Mouse (Mus musculus) forebrain, embryonic 11.5 days (tissue): ENCODE results near the gene Gclm. TPM values are rescaled to one million over a fixed set of nuclear protein-coding genes. Genes with fewer than 3 reads are reported as not detected.
"Not testable (repeated sequence)": the region's sequence is repeated elsewhere in the genome, so short reads cannot be mapped to it uniquely, and the experiment has no call there.

Experiments used
- ATAC-seq: fragments of 200-750 bp; cut with Nextera tagmentation; replicated peaks from 2 replicates; pipeline ENCODE4 v1.8.0; 2017; ENCODE audit warnings: moderate TSS enrichment; ENCODE audit not compliant: low FRiP score
- DNase-seq: peaks from one replicate; pipeline ENCODE4 v3.0.0-alpha.2; 2017; ENCODE audit warnings: low spot score
- H3K27ac ChIP-seq: fragments of 300-500 bp; sonication (generic); 2 replicates; pipeline ENCODE4 v1.5.1; 2014; ENCODE audit warnings: low read depth, low read length
- H3K27me3 ChIP-seq: fragments of 300-500 bp; sonication (generic); 2 replicates; pipeline ENCODE4 v1.6.1; 2014; ENCODE audit warnings: mild to moderate bottlenecking, low read length, mixed read lengths; ENCODE audit not compliant: control insufficient read depth, insufficient read depth
- H3K36me3 ChIP-seq: fragments of 300-500 bp; sonication (generic); 2 replicates; pipeline ENCODE4 v1.6.1; 2014; ENCODE audit warnings: mild to moderate bottlenecking, low read length, moderate library complexity, mixed read lengths; ENCODE audit not compliant: control insufficient read depth, insufficient read depth
- H3K4me1 ChIP-seq: fragments of 300-500 bp; sonication (generic); replicated peaks from 2 replicates; pipeline ENCODE4 v1.6.1; 2014; ENCODE audit warnings: low read length, mixed read lengths; ENCODE audit not compliant: control insufficient read depth, insufficient read depth
- H3K4me2 ChIP-seq: fragments of 300-500 bp; sonication (generic); 2 replicates; pipeline ENCODE4 v1.6.1; 2014; ENCODE audit warnings: low read depth, mild to moderate bottlenecking, low read length, moderate library complexity, mixed read lengths; ENCODE audit not compliant: severe bottlenecking
- H3K4me3 ChIP-seq: fragments of 300-500 bp; sonication (generic); 2 replicates; pipeline ENCODE4 v1.5.1; 2014; ENCODE audit warnings: low read depth, low read length
- H3K9ac ChIP-seq: fragments of 300-500 bp; sonication (generic); 2 replicates; pipeline ENCODE4 v1.6.1; 2014; ENCODE audit warnings: low read length
- H3K9me3 ChIP-seq: fragments of 300-500 bp; sonication (generic); 2 replicates; pipeline ENCODE4 v1.6.1; 2016; ENCODE audit warnings: low read length, mixed read lengths; ENCODE audit not compliant: control insufficient read depth
- WGBS: fragments of 180-500 bp; shearing (Covaris S2); extraction: QIAGEN DNeasy Blood & Tissue Kit; methylation state at CpG from one replicate; pipeline ENCODE4 v1.1.7; 2014; 5-methylcytosine and 5-hydroxymethylcytosine counted together
- polyA plus RNA-seq: library from polyadenylated mRNA; unstranded; fragments of >200 nt; fragmentation: Nextera tagmentation; extraction: Ambion mirVana; gene quantifications from 2 replicates; pipeline ENCODE4 v1.2.1, GENCODE M21; 2014

Gene Gclm
- polyA plus RNA-seq, 1 experiment from 2014 or later, result 64.6 TPM

DNA sequence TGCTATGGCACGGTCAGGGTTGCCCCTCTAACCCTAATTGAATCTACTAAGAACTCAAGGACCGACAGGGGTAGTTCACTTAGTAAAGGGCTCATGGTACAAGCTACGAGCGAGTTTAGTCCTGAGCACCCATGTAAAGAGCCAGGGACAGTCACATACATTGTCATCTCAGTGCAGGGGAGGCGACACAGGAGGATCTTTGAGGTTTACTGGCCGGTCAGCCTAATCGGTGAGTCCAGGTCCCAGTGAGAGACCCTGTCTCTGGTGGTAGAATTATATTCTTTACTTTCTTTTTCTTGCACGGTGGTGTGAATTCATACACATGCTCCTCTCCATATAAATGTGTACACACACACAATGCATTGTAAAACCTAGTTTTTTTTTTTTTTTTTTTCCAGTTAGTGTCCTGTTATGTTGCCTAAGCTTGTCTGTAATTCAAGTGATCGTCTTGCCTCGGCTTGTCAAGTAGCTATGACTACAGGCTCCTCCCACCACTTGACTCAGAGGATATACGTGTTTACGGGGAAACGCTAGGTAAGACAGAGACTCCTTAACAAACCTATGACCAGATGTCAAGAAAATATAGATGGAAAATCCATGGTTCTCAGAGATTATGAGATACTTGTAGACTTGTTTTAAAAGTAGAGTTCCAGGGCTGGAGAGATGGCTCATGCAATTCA, 33.8 kb upstream of the Gclm start:
- Histone ChIP-seq H3K4me2 (no peak overlapping the region), H3K9ac (no peak overlapping the region), H3K27ac (no peak overlapping the region), H3K9me3 (no peaks in the 10 kb centered on the region), H3K4me3 (no peak overlapping the region), H3K27me3 (no peaks in the 10 kb centered on the region), H3K4me1 (no peaks in the 10 kb centered on the region), H3K36me3 (no peaks in the 10 kb centered on the region)
- no peak for ATAC-seq
- DNase-seq, result no peak
- WGBS, result 83% methylated on average over 13 of the region's 13 CpGs

DNA sequence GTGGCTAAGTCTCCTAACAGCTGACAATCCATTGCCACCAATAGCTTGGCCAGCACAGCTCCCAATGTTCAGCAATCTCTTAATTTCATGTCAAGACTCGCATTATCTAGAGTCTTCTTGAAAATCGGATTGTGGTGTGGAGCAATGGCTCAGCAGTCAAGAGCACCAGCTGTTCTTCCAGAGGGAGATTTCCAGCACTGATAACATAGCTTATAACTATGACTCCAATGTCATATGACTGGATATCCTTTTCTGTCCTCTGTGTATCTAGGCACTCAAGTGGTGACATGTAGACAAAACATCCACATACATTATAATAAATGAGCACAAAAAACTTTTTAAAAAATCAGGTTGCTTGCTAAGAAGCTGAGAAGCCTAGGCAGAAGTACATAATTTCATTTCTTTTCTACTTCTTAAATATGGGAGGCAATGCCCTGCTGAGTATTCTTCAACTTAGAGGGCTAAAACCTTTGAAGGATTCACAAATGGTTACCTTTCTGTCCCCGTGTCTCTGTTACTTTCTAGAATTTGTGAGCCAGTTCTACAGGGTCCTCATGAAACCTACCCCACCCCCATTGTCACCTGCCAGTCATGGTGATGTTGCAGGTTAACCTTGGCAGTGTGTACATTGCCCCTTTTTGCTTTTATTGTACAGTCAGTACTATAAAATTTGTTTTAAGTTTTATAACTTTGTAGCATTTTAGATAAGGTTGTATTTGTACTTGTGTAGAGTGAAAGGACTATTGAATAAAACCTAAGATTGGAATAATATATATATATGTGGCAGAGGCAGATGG, 23.9 kb upstream of the Gclm start:
- no peak overlapping the region for H3K4me2 ChIP-seq
- DNase-seq (no peak), ATAC-seq (no peak)
- no peaks in the 10 kb centered on the region for H3K36me3 ChIP-seq
- no peak overlapping the region for H3K27ac ChIP-seq
- WGBS, result 91% methylated on average over 3 of the region's 3 CpGs
- no peaks in the 10 kb centered on the region for H3K9me3 ChIP-seq
- no peaks in the 10 kb centered on the region for H3K4me1 ChIP-seq
- H3K4me3 ChIP-seq, result no peak overlapping the region
- no peak overlapping the region for H3K9ac ChIP-seq
- H3K27me3 ChIP-seq, result no peaks in the 10 kb centered on the region

DNA sequence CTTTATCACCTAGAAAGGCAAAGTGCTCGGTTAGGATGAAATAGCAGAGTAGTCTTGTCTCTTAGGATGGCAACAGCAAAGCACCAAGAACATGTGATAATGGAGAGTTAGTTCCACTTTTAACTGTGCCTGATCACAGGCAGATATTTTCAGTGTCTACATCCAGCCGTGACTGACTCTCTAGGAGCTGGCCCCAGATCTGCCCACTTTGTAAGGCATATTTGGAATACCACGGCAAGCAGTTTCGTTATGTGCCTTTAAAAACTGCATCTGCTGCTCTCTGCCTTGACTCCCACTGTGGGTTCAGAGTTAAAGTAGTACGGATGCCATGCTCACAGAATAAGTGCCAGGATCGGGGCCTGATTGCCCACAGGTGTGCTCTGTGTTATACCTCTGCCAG, 18.4 kb upstream of the Gclm start:
- H3K4me2 ChIP-seq, H3K4me1 ChIP-seq, H3K9me3 ChIP-seq, H3K9ac ChIP-seq, H3K36me3 ChIP-seq, H3K4me3 ChIP-seq, ATAC-seq, DNase-seq, H3K27ac ChIP-seq, H3K27me3 ChIP-seq: not testable (repeated sequence)
- 80% methylated on average over 6 of the region's 6 CpGs for WGBS

DNA sequence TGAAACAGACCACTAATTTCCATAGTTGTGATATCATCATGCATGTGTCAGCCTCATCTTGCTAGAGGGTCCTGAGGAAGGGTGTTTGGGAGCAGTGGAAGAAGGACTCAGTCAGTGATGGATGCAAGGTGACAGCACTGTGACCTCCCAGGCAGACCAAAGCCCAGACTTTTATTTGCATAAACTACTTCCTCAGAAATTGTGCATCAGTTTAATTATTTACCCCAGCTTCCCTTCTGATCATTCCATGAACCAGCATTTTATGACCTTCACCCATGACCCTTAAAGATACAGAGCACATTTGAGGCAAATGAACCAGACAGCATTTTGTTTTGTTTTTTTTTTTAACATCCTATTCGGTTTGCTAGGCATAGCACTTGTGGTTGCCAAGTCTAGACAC, 9.6 kb upstream of the Gclm start:
- H3K36me3 ChIP-seq, result no peaks in the 10 kb centered on the region
- WGBS, result 69% methylated on average over 1 of the region's 1 CpGs
- ATAC-seq, result no peak
- H3K4me3 ChIP-seq, result no peak overlapping the region
- no peak overlapping the region for H3K4me2 ChIP-seq
- H3K27me3 ChIP-seq, result no peaks in the 10 kb centered on the region
- no peak overlapping the region for H3K27ac ChIP-seq
- no peak overlapping the region for H3K9ac ChIP-seq
- no peak for DNase-seq
- H3K4me1 ChIP-seq, result no peaks in the 10 kb centered on the region
- H3K9me3 ChIP-seq, result no peaks in the 10 kb centered on the region

DNA sequence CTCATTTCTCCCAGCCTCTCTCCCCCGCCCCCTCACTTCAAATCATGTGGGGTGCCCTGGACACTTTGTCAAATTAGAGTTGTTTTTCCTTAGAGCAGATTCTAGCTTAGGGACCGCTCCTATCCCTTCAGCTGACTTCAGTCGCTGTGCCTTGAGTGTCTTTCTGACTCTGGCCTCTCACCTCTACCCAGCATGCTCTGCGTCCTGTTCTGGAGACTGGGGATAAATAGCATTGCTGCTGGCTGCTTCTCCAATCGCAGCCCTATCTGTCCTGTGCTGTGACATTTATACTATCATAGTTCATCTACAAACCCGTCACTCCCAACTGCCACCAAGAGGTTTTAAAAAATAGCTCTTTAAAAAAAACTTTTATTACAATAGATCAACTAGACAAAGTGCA, 2.5 kb upstream of the Gclm start:
- no peaks in the 10 kb centered on the region for H3K27me3 ChIP-seq
- no peak overlapping the region for H3K4me3 ChIP-seq
- no peak overlapping the region for H3K4me2 ChIP-seq
- H3K4me1 ChIP-seq, result no peaks in the 10 kb centered on the region; the same call in 1 of the 2 replicates
- no peaks in the 10 kb centered on the region for H3K36me3 ChIP-seq
- ATAC-seq, result no peak
- H3K9me3 ChIP-seq, result no peaks in the 10 kb centered on the region
- H3K9ac ChIP-seq, result no peak overlapping the region
- DNase-seq, result no peak
- no peak overlapping the region; the same call in 1 of the 2 replicates for H3K27ac ChIP-seq
- 55% methylated on average over 6 of the region's 6 CpGs for WGBS

DNA sequence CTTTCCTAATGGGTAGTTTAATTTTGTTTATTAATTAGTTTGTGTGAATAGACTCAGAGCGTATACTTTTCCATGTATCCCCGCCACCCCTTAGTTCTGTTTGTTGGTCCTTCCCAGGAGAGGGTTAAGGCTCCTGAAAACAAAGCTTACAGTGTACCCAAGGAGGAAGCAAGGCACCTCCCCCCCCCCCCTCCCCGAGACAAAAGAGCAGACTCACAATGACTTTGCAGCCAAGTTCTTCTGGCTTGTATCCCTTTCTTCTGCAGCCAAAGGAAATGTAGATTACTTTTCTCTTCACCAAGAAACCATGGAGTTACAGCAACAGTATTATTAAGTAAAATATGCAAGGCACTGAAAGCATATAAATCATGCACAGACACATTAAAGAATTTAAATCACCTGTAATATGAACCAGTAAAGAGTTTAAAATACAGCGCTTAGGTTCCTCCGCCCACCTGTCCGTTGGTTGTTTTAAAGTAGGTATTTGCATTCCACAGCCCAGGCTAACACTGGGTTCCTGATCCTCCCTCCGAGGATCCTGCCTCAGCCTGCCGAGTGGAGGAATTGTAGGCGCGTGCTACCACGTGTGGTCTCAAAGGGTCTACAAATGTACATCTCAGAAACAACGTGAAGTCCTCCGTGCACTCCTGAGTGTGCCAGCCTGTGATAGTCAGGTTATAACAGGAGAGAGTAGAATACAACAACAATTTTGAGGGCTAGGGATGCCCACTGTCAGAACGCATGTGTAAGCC, 1.8 kb upstream of the Gclm start:
- no peak overlapping the region; the same call in 1 of the 2 replicates for H3K27ac ChIP-seq
- 50% methylated on average over 14 of the region's 14 CpGs for WGBS
- H3K36me3 ChIP-seq, result no peaks in the 10 kb centered on the region
- no peaks in the 10 kb centered on the region; the same call in 1 of the 2 replicates for H3K4me1 ChIP-seq
- DNase-seq, result no peak
- no peaks in the 10 kb centered on the region for H3K9me3 ChIP-seq
- H3K27me3 ChIP-seq, result no peaks in the 10 kb centered on the region
- no peak overlapping the region for H3K4me3 ChIP-seq
- no peak overlapping the region for H3K9ac ChIP-seq
- ATAC-seq, result no peak
- H3K4me2 ChIP-seq, result no peak overlapping the region

DNA sequence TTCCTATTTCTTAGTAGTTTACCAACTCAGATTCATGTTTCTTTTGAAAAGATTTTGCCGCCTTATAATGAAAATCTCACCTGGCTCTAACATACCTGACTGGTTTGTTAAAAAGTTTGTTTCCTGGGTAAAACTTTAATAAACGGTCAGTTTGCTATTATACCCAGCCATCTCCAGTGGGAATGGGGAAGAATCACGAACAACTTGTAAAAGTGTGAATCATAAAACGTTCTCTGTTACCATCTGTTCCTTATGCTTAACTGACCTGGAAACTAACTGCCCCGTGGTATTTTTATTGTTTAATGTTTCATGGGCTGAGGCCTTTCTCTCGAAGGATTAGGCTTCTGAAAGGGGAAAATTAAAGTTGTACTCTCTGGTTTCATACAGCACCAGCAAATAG, 598 bp upstream of the Gclm start:
- no peaks in the 10 kb centered on the region; the same call in 1 of the 2 replicates for H3K4me1 ChIP-seq
- peak overlapping the region; percentile 73 for H3K4me2 ChIP-seq
- H3K27me3 ChIP-seq, result no peaks in the 10 kb centered on the region
- no peaks in the 10 kb centered on the region for H3K9me3 ChIP-seq
- WGBS, result 42% methylated on average over 6 of the region's 6 CpGs
- DNase-seq (no peak), ATAC-seq (no peak)
- H3K4me3 ChIP-seq, result peak overlapping the region; percentile 89; the same call in 1 of the 2 replicates
- no peak overlapping the region for H3K27ac ChIP-seq
- H3K9ac ChIP-seq, result peak overlapping the region; percentile 41; the same call in 1 of the 2 replicates
- no peaks in the 10 kb centered on the region for H3K36me3 ChIP-seq

DNA sequence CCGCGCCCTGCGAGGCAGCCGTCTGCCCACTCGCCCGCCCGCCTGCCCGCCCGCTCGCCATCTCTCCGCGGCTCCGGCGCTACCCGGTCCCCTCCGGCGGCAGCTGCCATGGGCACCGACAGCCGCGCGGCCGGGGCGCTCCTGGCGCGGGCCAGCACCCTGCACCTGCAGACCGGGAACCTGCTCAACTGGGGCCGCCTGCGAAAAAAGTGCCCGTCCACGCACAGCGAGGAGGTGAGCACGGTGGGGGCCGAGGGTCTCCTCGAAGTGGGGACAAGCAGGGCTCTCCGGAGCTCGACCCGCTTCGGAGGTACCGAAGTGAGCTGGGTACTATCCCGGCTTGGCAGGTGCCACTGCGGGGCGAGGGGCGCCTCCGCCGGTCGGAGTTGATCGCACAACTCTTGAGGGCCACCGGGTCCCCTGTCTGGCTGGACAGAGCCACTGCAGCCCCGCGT, 548 bp downstream of the Gclm start:
- peak; percentile 68 for ATAC-seq
- peak overlapping the region; percentile 83 for H3K9ac ChIP-seq
- H3K4me2 ChIP-seq, result peak overlapping the region; percentile 73
- H3K27ac ChIP-seq, result peak overlapping the region; percentile 80
- H3K36me3 ChIP-seq, result no peaks in the 10 kb centered on the region
- H3K9me3 ChIP-seq, result no peaks in the 10 kb centered on the region
- H3K4me1 ChIP-seq, result no peaks in the 10 kb centered on the region; the same call in 1 of the 2 replicates
- under 1% methylated on average over 46 of the region's 50 CpGs for WGBS
- peak; percentile 80 for DNase-seq
- no peaks in the 10 kb centered on the region for H3K27me3 ChIP-seq
- H3K4me3 ChIP-seq, result peak overlapping the region; percentile 89
